Mouse (Mus musculus): Measurements from ENCODE around the gene Pcnt. TPM values are rescaled to one million over a fixed set of nuclear protein-coding genes. Genes with fewer than 3 reads are reported as not detected.

Gene Pcnt
- total RNA-seq, 1 experiment from 2014 or later, result 90.7 TPM

GRCm38 (mm10) chr10:76345540-76345902 lies 97.1 kb downstream of the Pcnt start:
- peak; percentile 5 to 9; a peak in 1 of 4 replicates for ATAC-seq (replicated peaks in 1 of 2; ENCODE audit: insufficient read depth in 1 of 2, low FRiP score in 2 of 2, low TSS enrichment in 1 of 2, low read depth in 1 of 2, poor library complexity in 2 of 2, severe bottlenecking in 2 of 2)

GRCm38 (mm10) chr10:76344711-76345539 lies 97.7 kb downstream of the Pcnt start, which contains the start of gene Dip2a:
Gene Dip2a (minus strand): TSS chr10:76345291.
- peak; percentile 78 to 91 for ATAC-seq (replicated peaks in 1 of 2; ENCODE audit: insufficient read depth in 1 of 2, low FRiP score in 2 of 2, low TSS enrichment in 1 of 2, low read depth in 1 of 2, poor library complexity in 2 of 2, severe bottlenecking in 2 of 2)

- ATAC-seq (replicated peaks in 1 of 2; ENCODE audit: insufficient read depth in 1 of 2, low FRiP score in 2 of 2, low TSS enrichment in 1 of 2, low read depth in 1 of 2, poor library complexity in 2 of 2, severe bottlenecking in 2 of 2), result no peak
Measured at GRCm38 (mm10) chr10:76334350-76334749, 108.2 kb downstream of the Pcnt start.

GRCm38 (mm10) chr10:76332040-76332439 lies 110.5 kb downstream of the Pcnt start:
- ATAC-seq (replicated peaks in 1 of 2; ENCODE audit: insufficient read depth in 1 of 2, low FRiP score in 2 of 2, low TSS enrichment in 1 of 2, low read depth in 1 of 2, poor library complexity in 2 of 2, severe bottlenecking in 2 of 2), result no peak

- ATAC-seq (replicated peaks in 1 of 2; ENCODE audit: insufficient read depth in 1 of 2, low FRiP score in 2 of 2, low TSS enrichment in 1 of 2, low read depth in 1 of 2, poor library complexity in 2 of 2, severe bottlenecking in 2 of 2), result no peak
Measured at GRCm38 (mm10) chr10:76329093-76329492, 113.5 kb downstream of the Pcnt start.

GRCm38 (mm10) chr10:76328574-76328973 lies 114.0 kb downstream of the Pcnt start:
- ATAC-seq (replicated peaks in 1 of 2; ENCODE audit: insufficient read depth in 1 of 2, low FRiP score in 2 of 2, low TSS enrichment in 1 of 2, low read depth in 1 of 2, poor library complexity in 2 of 2, severe bottlenecking in 2 of 2), result no peak

GRCm38 (mm10) chr10:76326304-76327006 lies 116.1 kb downstream of the Pcnt start:
- ATAC-seq (replicated peaks in 1 of 2; ENCODE audit: insufficient read depth in 1 of 2, low FRiP score in 2 of 2, low TSS enrichment in 1 of 2, low read depth in 1 of 2, poor library complexity in 2 of 2, severe bottlenecking in 2 of 2), result peak; percentile 32 to 58; a peak in 1 of 4 replicates

GRCm38 (mm10) chr10:76317623-76318022 lies 125.0 kb downstream of the Pcnt start:
- ATAC-seq (replicated peaks in 1 of 2; ENCODE audit: insufficient read depth in 1 of 2, low FRiP score in 2 of 2, low TSS enrichment in 1 of 2, low read depth in 1 of 2, poor library complexity in 2 of 2, severe bottlenecking in 2 of 2), result no peak

- no peak for ATAC-seq (replicated peaks in 1 of 2; ENCODE audit: insufficient read depth in 1 of 2, low FRiP score in 2 of 2, low TSS enrichment in 1 of 2, low read depth in 1 of 2, poor library complexity in 2 of 2, severe bottlenecking in 2 of 2)
Measured at GRCm38 (mm10) chr10:76316194-76316593, 126.4 kb downstream of the Pcnt start.

- peak; percentile 94 to 98 for ATAC-seq (replicated peaks in 1 of 2; ENCODE audit: insufficient read depth in 1 of 2, low FRiP score in 2 of 2, low TSS enrichment in 1 of 2, low read depth in 1 of 2, poor library complexity in 2 of 2, severe bottlenecking in 2 of 2)
Measured at GRCm38 (mm10) chr10:76306738-76307137, 135.8 kb downstream of the Pcnt start.

Other genes with a start within 250 kb of the Pcnt start
- 4.2 and 5.8 TPM in 2 replicates for gene Prmt2, start 204.9 kb downstream of the Pcnt start, total RNA-seq (2017)
- gene S100b, start 188.9 kb downstream of the Pcnt start, total RNA-seq (2017), result not detected in 2 replicates
- 6.0 and 8.5 TPM in 2 replicates for gene Dip2a, start 97.5 kb downstream of the Pcnt start, total RNA-seq (2017)
- gene AC141477.1, start 2.3 kb downstream of the Pcnt start, total RNA-seq (2017), result not detected in 2 replicates
- not detected in 2 replicates for gene 2610028H24Rik, start 6.3 kb upstream of the Pcnt start, total RNA-seq (2017)
- 65.7 and 67.2 TPM in 2 replicates for gene Mcm3ap, start 26.1 kb upstream of the Pcnt start, total RNA-seq (2017)
- 6.1 and 7.1 TPM in 2 replicates for gene Ybey, start 26.3 kb upstream of the Pcnt start, total RNA-seq (2017)
- 3.8 and 8.2 TPM in 2 replicates for gene Lss, start 88.8 kb upstream of the Pcnt start, total RNA-seq (2017)
- gene Spatc1l, start 119.5 kb upstream of the Pcnt start, total RNA-seq (2017), result not detected in 2 replicates
- not detected in 2 replicates for gene Ftcd, start 132.9 kb upstream of the Pcnt start, total RNA-seq (2017)
- gene Col6a2, start 180.8 kb upstream of the Pcnt start, total RNA-seq (2017), result not detected in 2 replicates